Mouse (Mus musculus) forebrain, embryonic 10.5 days (tissue): ENCODE results near the gene Tnf. TPM values are rescaled to one million over a fixed set of nuclear protein-coding genes. Genes with fewer than 3 reads are reported as not detected.

Source experiments
- DNase-seq: peaks from one replicate; pipeline ENCODE4 v3.0.0-alpha.2; 2017; ENCODE audit warnings: low spot score; ENCODE audit errors: extremely low spot score
- H3K27ac ChIP-seq: fragments of 300-500 bp; sonication (generic); 2 replicates; pipeline ENCODE4 v1.5.1; 2016; ENCODE audit warnings: mild to moderate bottlenecking
- H3K27me3 ChIP-seq: fragments of 300-500 bp; sonication (generic); 2 replicates; pipeline ENCODE4 v1.6.1; 2016; ENCODE audit warnings: mild to moderate bottlenecking; ENCODE audit not compliant: poor library complexity, severe bottlenecking
- H3K36me3 ChIP-seq: fragments of 300-500 bp; sonication (generic); replicated peaks from 2 replicates; pipeline ENCODE4 v1.6.1; 2016; ENCODE audit warnings: mild to moderate bottlenecking, moderate library complexity
- H3K4me1 ChIP-seq: fragments of 300-500 bp; sonication (generic); 2 replicates; pipeline ENCODE4 v1.6.1; 2016
- H3K4me3 ChIP-seq: fragments of 300-500 bp; sonication (generic); 2 replicates; pipeline ENCODE4 v1.5.1; 2016; ENCODE audit warnings: mild to moderate bottlenecking, moderate library complexity
- H3K9me3 ChIP-seq: fragments of 300-500 bp; sonication (generic); 2 replicates; pipeline ENCODE4 v1.6.1; 2016; ENCODE audit warnings: mild to moderate bottlenecking, moderate library complexity
- WGBS: fragments of 180-500 bp; shearing (Covaris S2); methylation state at CpG from one replicate; pipeline ENCODE4 v1.1.7; 2016; 5-methylcytosine and 5-hydroxymethylcytosine counted together
- polyA plus RNA-seq: library from polyadenylated mRNA; unstranded; fragments of >200 nt; fragmentation: Nextera tagmentation; extraction: Ambion mirVana; gene quantifications from 2 replicates; pipeline ENCODE4 v1.2.1, GENCODE M21; 2016

The Tnf gene
- polyA plus RNA-seq, 1 experiment from 2014 or later: 0.10 TPM

- Histone ChIP-seq H3K4me1 (peaks cover under 1% of the 10 kb centered on the region), H3K27me3 (no peaks in the 10 kb centered on the region), H3K27ac (no peak overlapping the region), H3K36me3 (peaks cover 84% of the 10 kb centered on the region), H3K4me3 (no peak overlapping the region), H3K9me3 (no peaks in the 10 kb centered on the region)
- DNase-seq: no peak
- 86% methylated on average over 14 of the region's 14 CpGs for WGBS
These were observed 24.8 kb upstream of the Tnf start for GRCm38 (mm10) chr17:35226561-35227046.

- H3K9me3 ChIP-seq: no peaks in the 10 kb centered on the region
- H3K4me1 ChIP-seq: no peaks in the 10 kb centered on the region
- peaks cover 82% of the 10 kb centered on the region for H3K36me3 ChIP-seq
- H3K27me3 ChIP-seq: no peaks in the 10 kb centered on the region
- WGBS: 94% methylated on average over 5 of the region's 5 CpGs
- H3K27ac ChIP-seq: no peak overlapping the region
- no peak for DNase-seq
- no peak overlapping the region for H3K4me3 ChIP-seq
These were observed 23.6 kb upstream of the Tnf start for GRCm38 (mm10) chr17:35225456-35225855.

- whole genome bisulfite sequencing: 92% methylated on average over 4 of the region's 4 CpGs
- Histone ChIP-seq H3K9me3 (no peaks in the 10 kb centered on the region), H3K27ac (no peak overlapping the region)
These were observed 22.8 kb upstream of the Tnf start for GRCm38 (mm10) chr17:35224641-35225040.

GRCm38 (mm10) chr17:35222299-35222698 is 20.5 kb upstream of the Tnf start:
- no peaks in the 10 kb centered on the region for H3K4me1 ChIP-seq
- no peak for DNase-seq
- no peaks in the 10 kb centered on the region for H3K27me3 ChIP-seq
- H3K27ac ChIP-seq: no peak overlapping the region
- 87% methylated on average over 6 of the region's 6 CpGs for WGBS
- H3K4me3 ChIP-seq: no peak overlapping the region
- peaks cover 72% of the 10 kb centered on the region for H3K36me3 ChIP-seq
- H3K9me3 ChIP-seq: no peaks in the 10 kb centered on the region

More at GRCm38 (mm10) chr17:35224641-35225040, 22.8 kb upstream of the Tnf start:
- no peaks in the 10 kb centered on the region for H3K27me3 ChIP-seq
- H3K36me3 ChIP-seq: peaks cover 82% of the 10 kb centered on the region
- no peak overlapping the region for H3K4me3 ChIP-seq
- no peak for DNase-seq
- no peaks in the 10 kb centered on the region for H3K4me1 ChIP-seq

GRCm38 (mm10) chr17:35220156-35220952 is 18.5 kb upstream of the Tnf start, which contains the start of gene Gm16181:
TSS of gene Gm16181 (plus strand) at chr17:35220834.
- Histone ChIP-seq H3K36me3 (peaks cover 56% of the 10 kb centered on the region), H3K4me1 (no peaks in the 10 kb centered on the region), H3K9me3 (no peaks in the 10 kb centered on the region), H3K27ac (no peak within 1 kb of the TSS), H3K27me3 (no peaks in the 10 kb centered on the region), H3K4me3 (no peak within 1 kb of the TSS)
- no peak for DNase-seq
- 87% methylated on average over 28 of the region's 28 CpGs for WGBS

- Histone ChIP-seq H3K4me1 (0 out of 2 replicates have a peak, but pooled peaks cover under 1% of the 10 kb centered on the region), H3K27ac (no peak overlapping the region), H3K4me3 (no peak overlapping the region), H3K36me3 (peaks cover 50% of the 10 kb centered on the region), H3K27me3 (no peaks in the 10 kb centered on the region), H3K9me3 (no peaks in the 10 kb centered on the region)
- WGBS: 88% methylated on average over 6 of the region's 6 CpGs
- DNase-seq: no peak
These were observed 17.8 kb upstream of the Tnf start for GRCm38 (mm10) chr17:35219601-35220041.

- Histone ChIP-seq H3K36me3 (peaks cover 43% of the 10 kb centered on the region), H3K27ac (no peak overlapping the region), H3K27me3 (no peaks in the 10 kb centered on the region), H3K4me1 (peaks cover 5% of the 10 kb centered on the region; the same call in 1 of the 2 replicates), H3K9me3 (no peaks in the 10 kb centered on the region), H3K4me3 (no peak overlapping the region)
- 83% methylated on average over 18 of the region's 18 CpGs for WGBS
- no peak for DNase-seq
These were observed 16.8 kb upstream of the Tnf start for GRCm38 (mm10) chr17:35218516-35219193.

- no peaks in the 10 kb centered on the region for H3K36me3 ChIP-seq
- H3K27ac ChIP-seq: no peak overlapping the region
- H3K9me3 ChIP-seq: no peaks in the 10 kb centered on the region
- H3K4me3 ChIP-seq: no peak overlapping the region
- DNase-seq: no peak
- H3K4me1 ChIP-seq: peaks cover 14% of the 10 kb centered on the region; the same call in 1 of the 2 replicates
- WGBS: 89% methylated on average over 5 of the region's 5 CpGs
- no peaks in the 10 kb centered on the region for H3K27me3 ChIP-seq
These were observed 11.3 kb upstream of the Tnf start for GRCm38 (mm10) chr17:35213071-35213470.

GRCm38 (mm10) chr17:35210593-35210992 is 8.8 kb upstream of the Tnf start:
- no peaks in the 10 kb centered on the region for H3K9me3 ChIP-seq
- no peak overlapping the region for H3K27ac ChIP-seq
- H3K27me3 ChIP-seq: peaks cover under 1% of the 10 kb centered on the region; the same call in 1 of the 2 replicates
- H3K4me3 ChIP-seq: no peak overlapping the region
- H3K36me3 ChIP-seq: no peaks in the 10 kb centered on the region
- peaks cover 14% of the 10 kb centered on the region; the same call in 1 of the 2 replicates for H3K4me1 ChIP-seq
- DNase-seq: no peak
- WGBS: 87% methylated on average over 3 of the region's 3 CpGs

GRCm38 (mm10) chr17:35209785-35210535 is 8.2 kb upstream of the Tnf start:
- Histone ChIP-seq H3K4me1 (peaks cover 18% of the 10 kb centered on the region), H3K27me3 (peaks cover 7% of the 10 kb centered on the region), H3K27ac (no peak overlapping the region), H3K9me3 (no peaks in the 10 kb centered on the region), H3K4me3 (no peak overlapping the region), H3K36me3 (no peaks in the 10 kb centered on the region)
- WGBS: 82% methylated on average over 12 of the region's 12 CpGs
- DNase-seq: no peak

- H3K36me3 ChIP-seq: no peaks in the 10 kb centered on the region
- H3K27me3 ChIP-seq: peaks cover 52% of the 10 kb centered on the region
- peaks cover 20% of the 10 kb centered on the region; the same call in 1 of the 2 replicates for H3K4me1 ChIP-seq
- no peak overlapping the region for H3K27ac ChIP-seq
- DNase-seq: no peak
- 64% methylated on average over 10 of the region's 10 CpGs for WGBS
- no peaks in the 10 kb centered on the region for H3K9me3 ChIP-seq
- H3K4me3 ChIP-seq: no peak overlapping the region
These were observed 3.6 kb upstream of the Tnf start for GRCm38 (mm10) chr17:35205380-35205769.
